Mouse (Mus musculus) heart, adult 2 months (tissue): ENCODE measurements around the gene Gstp2.
"Not testable (repeated sequence)": the region's sequence is repeated elsewhere in the genome, so short reads cannot be mapped to it uniquely, and the experiment has no call there.

Experiments
- CTCF ChIP-seq: fragments of 200-600 bp; IDR thresholded peaks from 2 replicates; pipeline ENCODE4 v1.8.1; 2022; ENCODE audit warnings: antibody characterized with exemption, mild to moderate bottlenecking, moderate library complexity
- EP300 ChIP-seq: fragments of 200-500 bp; IDR thresholded peaks from 2 replicates; pipeline ENCODE4 v1.6.1; 2011; ENCODE audit warnings: low read depth, low read length, control low read depth; ENCODE audit not compliant: insufficient read depth
- POLR2A ChIP-seq: fragments of 200-500 bp; IDR thresholded peaks from 2 replicates; pipeline ENCODE4 v1.6.1; 2011; ENCODE audit warnings: mild to moderate bottlenecking, low read depth, low read length, control low read depth; ENCODE audit not compliant: insufficient read depth

DNA sequence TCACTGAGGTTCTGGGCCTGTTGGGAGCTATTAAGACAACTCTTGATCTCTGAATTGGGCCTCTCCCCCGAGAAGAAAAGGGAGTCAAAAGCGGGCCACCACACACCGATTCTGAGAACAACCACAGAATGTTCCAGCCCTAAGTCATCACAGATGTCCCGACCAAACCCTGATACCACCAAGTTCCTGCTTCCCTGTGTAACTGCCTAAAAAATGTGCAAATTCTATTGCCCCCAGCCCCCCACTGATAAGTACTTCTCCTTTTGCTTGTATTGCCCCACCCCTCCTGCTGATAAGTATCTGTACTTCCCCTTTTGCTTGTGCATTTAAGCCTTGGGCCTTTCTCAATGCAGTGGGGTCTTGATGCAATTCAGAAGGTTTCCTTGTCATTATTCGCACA, 1.7 kb downstream of the Gstp2 start:
- TF ChIP-seq POLR2A, CTCF, EP300: not testable (repeated sequence)
